Mouse (Mus musculus) right cerebral cortex, postnatal 25 days (tissue): ENCODE results near the gene Abi3.
A peak's percentile ranks its signal among the peaks of the same experiment; 100 is the strongest.
"Not testable (repeated sequence)": the region's sequence is repeated elsewhere in the genome, so short reads cannot be mapped to it uniquely, and the experiment has no call there.

ENCODE experiments used
- DNase-seq: peaks from one replicate; pipeline ENCODE4 v3.0.0; 2022

The Abi3 gene

DNA sequence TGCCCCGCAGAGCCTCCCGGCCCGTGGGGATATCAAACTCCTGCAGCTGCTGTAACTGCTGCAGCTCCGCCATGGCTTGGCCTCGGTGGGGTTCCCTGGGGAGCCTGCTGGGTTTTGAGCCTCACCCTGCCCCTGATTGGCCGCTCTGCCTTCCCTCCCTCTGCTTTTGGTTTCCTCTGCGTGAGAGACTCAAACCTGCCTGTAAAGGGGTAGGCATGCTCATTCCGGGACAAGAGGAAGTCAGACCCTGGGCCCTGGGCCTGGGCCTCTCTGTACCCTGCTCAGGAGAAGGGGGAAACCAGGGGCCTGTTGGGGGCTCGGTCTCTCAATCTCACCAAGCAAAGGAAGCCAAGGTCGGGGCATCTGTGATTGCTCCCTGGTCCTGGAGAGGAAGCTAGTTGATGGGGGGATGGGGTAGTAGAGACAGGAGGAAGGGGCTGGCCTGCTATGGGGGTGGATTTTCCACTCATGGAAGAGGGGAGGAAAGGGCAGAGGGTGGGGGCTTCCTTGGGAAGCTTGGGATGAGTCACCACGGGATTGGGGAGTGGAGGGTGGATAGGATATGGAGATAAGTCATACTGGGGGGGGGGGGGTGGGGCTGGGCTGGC, at the start of gene Abi3:
Abi3 (minus strand) TSS at position 403 of the 608 bp plus-strand sequence.
- no peak for DNase-seq

DNA sequence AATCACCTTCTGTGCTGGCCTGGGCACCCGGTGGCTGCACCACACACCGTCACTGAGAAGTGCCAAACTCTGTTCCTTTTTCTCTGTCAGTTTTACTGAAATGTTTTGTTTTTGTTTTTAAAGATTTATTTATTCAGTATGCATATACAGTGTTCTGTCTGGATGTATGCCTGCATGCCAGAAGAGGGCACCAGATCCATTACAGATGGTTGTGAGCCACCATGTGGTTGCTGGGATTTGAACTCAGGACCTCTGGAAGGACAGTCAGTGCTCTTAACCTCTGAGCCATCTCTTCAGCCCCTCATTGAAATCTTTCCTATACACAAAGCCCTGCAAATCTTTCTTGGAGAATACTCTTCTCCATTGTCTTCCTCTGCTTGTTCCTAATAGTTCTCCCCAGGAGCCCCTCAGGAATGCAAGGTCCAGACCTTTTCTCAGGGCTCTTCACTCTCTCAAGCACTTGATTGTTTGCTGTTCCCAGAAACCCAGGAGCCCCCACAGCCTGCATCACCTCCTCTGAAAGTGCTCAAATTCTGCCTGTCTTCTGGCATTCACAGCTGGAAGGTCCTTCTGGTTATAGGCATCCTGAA, 48.3 kb upstream of the Abi3 start:
- DNase-seq: no peak

DNA sequence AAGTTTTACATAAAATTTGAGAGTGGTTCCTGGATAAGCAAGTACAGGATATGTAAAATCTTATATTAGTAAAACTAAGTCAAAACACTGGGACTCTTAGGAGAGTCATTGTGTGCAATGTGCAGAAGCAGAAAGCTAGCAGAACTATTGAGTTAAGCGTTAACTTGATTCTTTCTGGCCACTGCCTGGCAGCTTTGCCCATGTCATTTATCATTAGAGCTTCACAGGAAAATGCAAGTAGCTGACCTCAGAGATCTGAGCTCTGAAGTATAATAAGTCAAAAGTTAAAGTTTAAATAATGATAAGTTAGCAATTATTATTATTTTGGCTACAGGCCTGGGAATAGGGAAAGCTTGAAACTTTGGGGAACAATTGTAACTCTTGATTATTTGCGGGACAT, 37.6 kb upstream of the Abi3 start:
- DNase-seq: not testable (repeated sequence)

DNA sequence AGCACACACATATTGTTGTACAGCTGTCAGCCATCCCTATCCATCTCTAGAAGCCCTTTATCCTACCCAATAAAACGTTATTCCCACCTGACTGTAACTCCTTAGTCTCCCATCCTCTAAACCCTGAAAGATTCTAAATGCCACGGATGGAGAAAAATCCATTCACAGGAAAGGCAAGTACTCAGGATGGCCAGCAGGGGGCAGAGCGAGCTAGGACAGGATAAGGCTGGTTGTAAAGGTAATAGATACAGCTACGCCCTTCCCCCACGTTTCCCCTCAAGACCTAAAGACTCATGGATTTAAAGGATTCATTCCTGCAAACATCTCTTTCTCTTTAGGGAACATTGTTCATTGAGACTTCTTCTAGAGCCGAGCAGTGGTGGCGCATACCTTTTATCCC, 34.0 kb upstream of the Abi3 start:
- peak; percentile 25 for DNase-seq

DNA sequence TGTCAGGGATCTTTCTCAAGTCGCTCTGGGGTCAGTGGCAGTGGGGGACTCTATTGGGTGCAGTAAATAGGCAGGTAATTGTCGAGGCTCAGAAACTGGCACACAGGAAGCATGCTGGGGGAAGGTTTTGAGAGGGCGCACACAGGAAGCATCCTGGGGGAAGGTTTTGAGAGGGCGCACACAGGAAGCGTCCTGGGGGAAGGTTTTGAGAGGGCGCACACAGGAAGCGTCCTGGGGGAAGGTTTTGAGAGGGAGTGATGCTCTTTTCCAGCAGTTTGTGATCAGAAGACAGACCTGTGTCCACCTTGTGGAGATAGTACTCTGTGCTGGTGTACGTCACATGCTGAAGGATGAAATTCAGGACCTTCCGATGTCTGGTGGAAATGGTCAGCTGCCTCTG, 33.5 kb upstream of the Abi3 start:
- DNase-seq: no peak

DNA sequence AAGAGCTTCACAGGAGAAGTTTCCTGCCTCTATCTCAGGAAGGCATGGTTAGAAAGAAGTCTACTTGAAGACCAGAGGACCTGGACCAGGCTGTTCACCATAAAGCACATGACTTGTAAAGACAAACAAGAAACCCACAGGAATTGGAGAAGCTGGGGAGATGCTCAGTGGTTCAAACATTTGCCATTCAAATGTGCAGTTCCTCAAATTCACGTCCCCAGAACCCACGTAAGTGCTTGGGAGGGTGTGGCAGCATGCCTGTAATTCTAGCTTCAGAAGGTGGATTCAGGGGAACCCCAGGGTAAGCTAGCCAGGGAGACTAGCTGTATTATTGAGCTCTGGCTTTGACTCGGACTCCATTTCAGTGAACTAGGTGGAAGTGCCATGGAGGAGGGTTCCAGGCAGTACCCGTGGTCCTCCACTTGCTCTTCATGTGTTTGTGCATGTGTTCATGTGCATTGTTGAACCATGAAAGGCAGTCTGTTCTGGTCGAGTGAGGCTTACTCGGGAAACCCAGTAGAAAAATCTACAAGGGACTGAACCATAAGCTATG, 27.7 kb upstream of the Abi3 start:
- no peak for DNase-seq

DNA sequence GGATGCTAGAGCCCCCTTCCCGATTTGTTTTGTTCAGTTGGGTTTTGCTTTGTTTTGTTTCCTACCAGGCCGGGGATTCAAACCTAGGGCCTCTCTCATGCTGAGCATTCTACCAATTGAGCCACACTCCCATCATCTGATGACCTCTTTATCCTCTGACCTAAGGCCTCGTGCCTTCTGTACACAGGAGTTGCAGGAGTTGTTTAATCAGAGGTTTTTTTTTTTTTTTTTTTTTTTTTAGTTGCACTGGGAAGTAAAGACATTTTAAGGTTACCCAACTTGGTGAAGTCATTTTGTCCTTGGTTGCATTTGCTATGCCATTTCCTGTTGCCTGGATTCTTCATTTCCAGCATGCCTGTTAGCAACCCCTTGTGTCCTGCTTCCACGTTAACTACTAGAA, 27.2 kb upstream of the Abi3 start:
- DNase-seq: no peak

DNA sequence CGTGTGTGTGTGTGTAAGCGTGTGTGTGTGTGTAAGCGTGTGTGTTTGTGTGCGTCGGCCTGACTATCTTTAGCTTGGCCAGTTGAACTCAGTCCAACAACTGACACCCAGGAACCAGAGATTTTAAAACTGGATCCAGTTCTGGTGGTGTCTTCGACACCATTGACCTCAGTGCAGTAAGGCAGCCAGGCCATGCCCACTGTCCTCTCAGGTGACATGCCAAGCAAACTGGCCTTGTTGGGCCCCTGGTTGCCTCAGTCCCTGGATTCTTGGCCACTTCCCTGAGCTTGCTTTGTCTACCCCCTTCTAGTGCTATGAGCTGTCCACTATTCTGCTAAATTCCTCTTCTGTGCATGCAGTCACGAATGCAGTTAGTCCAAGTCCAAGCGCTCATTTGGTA, 19.1 kb upstream of the Abi3 start:
- no peak for DNase-seq

DNA sequence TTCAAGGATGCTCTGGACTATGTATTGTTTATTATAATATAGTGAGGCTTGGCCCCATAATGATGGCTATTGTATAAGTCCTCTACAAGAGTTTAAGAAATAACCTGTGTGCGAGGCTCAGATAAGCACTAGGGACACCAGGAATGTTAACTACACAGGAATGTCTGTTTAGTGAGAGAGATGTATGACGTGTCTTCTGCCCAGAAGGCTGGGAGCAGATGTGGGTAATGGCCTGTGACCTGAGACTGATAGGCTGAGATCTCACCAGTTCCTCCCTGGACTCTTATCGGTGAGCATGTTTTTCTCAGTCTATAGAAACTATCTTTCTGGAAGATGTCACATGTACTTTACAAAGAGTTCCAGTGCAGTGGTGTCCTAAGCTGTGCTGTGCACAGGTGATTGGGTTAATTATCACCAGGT, 17.8 kb upstream of the Abi3 start:
- DNase-seq: no peak

DNA sequence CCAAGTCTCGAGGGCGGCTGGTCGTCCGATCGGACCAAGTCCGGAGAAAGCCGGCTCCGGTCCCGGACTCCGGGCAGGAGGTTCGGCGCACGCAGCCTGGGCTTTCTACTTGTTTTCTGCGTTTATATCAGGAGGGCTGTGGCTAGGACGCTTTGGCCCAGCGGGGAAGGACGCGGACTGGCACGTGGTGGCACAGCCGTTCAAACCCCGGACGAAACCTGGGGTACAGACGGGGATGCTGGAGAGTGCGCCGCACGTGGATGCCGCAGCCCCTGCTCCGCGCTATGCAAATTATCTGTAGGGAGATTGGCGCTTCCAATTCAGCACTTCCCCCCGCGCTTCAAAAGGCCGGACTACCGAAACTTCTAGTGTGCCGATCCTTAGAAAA, 17.2 kb upstream of the Abi3 start:
- no peak for DNase-seq

DNA sequence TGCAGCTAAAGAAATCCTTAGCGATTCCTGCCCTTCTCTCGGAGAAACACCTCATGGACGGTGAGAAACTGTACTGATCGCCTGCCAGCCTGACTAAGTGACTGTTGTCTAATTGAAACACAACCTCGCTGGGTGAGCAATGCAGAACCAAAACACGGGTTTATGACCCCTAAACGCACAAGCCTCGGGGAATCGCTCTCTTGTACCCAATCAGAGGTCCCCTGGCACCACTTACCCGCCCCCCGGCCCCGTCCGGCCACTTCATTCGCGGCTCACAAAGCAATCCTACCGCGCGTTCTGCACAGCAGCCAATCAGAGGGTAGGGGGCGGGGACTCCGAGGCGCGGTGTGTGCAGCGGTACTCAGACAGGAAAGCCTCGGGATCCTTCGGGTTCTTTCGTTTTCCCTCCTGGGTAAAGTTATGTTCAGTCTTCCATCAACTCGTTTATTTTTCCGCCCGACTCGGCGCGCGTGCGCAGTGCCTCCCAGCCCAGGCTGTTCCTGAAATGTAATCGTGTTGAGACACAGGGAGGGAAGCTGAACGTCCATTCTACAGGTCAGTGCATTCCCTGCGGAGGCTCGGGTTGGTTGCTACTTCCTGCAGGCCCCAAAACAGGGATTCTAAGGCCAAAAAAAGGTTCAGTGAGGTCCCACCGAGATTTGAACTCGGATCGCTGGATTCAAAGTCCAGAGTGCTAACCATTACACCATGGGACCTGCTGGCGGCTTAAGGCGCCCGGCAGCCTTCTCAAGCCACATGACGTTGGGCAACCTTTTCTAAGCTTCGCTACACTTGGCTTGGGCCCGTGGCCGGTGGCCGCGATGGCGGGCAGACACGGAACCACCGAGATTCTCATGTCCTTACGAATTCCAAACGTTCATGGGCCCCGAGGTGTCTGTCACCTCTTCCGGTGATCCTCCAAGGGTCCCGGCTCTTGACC, 16.5 kb upstream of the Abi3 start:
- peak; percentile 94 for DNase-seq

DNA sequence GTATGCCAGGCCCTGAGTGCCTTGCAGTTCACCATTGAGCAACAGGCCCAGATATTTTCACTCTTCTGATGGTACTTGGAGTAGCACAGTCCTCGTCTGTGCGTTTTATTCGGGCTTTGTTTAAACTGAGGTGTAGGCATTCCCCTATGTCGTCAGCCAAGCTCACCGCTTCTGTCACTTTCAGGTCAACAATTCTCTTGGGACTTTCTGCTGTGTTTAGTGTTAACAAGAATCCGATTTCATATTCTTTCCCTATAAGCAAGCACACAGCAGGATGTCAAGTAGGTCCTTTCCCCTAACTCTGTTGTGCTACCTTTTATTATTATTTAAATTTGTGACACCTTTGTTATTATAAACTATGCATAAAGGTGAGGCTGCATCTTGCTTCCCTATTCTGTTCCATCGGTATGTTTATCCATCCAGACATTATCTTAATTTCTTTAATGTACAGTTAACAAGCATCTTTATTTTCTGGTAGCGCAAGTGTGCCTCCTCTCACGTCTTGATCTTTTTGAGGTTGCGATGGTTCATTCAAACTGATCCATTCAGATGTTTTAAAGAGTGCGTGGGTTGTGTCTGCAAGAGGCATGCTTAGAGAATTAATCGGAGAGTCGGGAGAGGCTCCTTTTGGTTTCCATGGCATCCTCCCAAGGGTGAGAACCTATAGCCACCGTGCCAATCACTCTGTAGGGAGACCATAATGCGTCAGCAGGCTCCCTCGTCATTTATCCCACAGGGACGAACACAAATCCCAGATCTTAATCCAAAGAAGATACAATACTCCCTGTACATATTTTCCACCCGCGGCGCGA, 15.6 kb upstream of the Abi3 start:
- no peak for DNase-seq

DNA sequence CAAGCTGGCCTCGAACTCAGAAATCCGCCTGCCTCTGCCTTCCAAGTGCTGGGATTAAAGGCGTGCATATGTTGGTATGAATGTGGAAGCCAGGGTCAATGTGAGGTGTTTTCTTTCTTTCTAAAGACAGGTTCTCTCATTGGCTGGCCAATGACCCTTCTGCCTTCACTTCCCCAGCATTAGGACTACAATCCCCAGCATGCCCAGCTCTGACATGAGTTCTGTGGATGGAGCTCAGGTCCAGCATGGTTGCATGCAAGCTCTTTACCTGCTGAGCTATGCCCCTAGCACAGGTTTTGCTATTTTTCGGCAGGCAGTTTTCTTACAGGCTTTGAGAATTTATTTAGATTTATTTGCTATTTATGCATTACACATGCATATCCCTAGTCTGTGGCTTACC, 15.0 kb upstream of the Abi3 start:
- DNase-seq: no peak

DNA sequence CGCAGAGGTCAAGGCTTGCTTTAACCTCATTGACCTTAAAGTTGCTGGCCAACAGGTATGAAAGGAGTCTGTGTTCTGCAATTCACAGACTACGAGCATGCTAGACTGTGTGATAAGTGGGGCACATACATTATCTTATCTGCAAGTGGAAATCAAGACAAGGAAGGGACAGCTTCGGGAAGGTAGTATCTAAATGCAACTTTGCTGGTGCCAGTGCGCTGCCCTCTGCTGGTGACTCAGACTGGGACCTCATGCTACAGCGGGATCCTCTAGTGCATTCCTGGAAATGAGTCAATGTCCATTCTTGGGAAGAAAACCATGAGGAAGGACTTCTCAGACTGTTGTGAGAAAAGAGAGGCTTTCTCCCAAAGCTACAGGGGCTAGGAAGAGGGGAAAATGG, 11.4 kb upstream of the Abi3 start:
- DNase-seq: no peak

DNA sequence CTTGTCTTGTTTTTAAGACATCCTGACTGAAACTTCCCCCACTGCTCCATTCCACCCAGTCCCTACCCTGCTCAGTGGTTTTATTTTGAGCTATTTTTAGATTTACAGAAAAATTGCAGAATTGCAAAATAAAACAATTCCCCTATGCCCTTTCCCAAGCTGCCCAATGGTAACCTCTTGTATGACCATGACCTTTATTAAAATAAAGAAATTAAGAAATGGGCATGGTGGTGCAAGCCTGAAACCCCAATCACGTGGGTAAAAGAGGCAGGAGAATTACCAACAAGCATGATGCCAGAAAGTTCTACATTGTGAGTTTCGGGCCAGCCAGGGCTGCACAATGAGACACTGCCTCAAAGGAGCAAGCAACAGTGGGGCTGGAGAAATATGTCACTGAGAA, 8.6 kb upstream of the Abi3 start:
- DNase-seq: no peak

DNA sequence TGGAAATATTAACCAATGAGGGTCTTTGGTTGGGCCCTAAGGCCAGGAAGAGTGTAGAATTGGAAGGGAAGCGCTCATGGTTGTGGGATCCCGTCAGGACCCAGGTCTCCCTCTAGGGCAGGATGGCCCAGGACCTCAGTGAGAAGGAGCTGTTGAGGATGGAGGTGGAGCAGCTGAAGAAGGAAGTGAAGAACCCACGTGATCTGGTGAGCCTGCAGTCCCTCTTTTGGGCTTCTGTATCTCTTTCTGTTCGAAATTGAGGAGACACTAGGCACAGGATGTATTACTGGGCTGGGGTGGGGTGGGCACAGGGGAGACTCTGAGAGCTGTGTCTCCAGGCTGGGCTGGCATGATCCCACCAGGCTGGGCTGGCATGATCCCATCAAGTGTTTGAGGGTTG, 2.7 kb upstream of the Abi3 start:
- no peak for DNase-seq

DNA sequence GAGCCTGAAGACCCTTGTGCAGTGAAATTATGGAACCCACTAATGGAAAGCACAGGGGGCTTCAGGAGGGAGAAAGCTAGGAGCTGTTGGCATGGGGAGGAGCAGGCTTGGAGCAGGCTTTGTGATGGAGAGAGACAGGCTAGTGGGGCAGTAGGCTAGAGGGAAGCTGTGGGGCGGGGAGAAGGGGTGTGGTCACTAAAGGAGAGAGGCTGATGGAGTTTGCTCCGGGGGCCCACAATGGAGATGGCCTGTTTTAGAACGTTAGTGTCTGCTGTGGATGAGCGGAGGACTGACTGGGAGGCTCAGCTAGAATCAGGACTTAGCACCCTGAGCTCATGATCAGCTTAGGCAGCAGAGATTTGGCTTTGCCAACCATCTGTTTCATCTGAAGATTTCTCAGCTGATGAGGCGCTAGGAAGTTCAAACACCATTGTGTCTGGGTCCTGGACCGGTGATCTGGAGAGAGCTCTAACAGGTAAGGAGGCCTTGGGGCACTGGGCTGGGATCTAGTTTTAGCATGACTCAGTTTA, 1.2 kb upstream of the Abi3 start:
- DNase-seq: no peak

DNA sequence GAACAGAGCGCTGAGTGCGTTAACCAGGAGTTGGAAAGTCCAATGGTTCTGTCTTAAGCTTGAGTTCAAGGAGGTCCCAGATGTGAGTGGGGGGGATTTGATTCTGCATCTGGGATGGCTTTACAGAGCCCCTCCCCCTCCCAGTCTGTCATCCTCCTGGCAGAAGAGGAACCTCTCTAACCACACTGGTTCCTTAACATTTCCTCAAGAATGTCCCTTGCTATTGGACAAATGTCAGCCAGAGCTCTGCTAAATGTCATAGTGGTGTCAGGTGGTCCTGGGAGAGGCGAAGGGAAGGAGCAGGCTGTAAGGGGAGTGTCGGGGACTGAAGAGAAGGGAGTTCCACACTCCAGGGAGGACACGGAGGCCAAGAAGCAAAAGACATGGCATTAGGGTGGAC, 677 bp upstream of the Abi3 start:
- DNase-seq: no peak

DNA sequence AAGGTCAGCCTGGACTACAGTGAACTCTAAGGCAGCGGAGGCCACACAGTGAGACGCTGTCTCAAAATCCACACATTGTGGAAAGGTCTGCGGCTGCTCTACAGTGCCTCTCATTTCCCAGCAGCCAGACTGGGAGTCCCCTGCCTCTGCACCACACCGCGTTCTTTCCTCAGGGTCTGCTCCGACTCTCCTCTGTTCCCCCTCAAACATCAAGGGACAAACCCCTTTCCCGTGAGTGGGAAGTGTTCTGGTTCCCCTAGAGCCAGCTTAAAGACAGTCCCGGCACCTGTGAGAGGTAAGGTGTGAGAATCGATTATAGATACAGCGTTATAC, 812 bp downstream of the Abi3 start:
- no peak for DNase-seq

DNA sequence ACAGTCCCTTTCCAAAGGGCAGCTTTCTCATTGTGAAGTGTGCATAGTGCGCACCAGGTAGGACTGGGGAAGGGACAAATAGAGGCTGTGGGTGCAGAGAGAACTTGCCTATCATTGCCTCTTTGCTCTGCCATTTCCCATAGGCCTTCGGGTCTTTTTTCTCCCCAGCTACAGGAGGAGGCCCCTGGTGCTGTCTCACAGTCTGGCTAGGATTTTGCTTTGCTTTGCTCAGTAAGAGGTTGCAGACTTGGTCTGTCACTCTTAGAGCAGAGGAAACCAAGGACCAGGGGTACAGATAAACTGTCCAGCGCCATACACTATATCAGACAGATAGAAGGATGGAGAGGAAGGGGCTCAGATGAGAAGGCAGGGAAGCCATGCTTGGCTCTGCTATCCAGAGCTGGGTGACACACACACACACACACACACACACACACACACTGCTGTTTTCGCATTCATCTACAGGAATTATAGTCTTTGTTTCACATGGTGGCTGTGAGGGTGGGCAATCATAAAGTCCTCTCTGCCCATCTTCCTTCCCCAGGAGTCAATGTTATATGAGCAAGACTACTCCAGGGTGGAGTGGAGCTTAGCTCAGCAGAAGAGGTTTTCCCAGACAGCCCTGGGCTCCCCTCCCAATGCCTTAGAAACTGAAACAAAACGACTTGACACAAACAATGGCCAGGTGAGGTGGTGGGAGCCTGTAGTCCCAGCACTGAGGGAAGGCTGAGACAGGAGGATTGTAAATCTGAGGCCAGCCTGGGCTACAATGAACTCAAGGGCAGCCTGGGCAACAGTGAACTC, 1.4 kb downstream of the Abi3 start:
- DNase-seq: no peak

DNA sequence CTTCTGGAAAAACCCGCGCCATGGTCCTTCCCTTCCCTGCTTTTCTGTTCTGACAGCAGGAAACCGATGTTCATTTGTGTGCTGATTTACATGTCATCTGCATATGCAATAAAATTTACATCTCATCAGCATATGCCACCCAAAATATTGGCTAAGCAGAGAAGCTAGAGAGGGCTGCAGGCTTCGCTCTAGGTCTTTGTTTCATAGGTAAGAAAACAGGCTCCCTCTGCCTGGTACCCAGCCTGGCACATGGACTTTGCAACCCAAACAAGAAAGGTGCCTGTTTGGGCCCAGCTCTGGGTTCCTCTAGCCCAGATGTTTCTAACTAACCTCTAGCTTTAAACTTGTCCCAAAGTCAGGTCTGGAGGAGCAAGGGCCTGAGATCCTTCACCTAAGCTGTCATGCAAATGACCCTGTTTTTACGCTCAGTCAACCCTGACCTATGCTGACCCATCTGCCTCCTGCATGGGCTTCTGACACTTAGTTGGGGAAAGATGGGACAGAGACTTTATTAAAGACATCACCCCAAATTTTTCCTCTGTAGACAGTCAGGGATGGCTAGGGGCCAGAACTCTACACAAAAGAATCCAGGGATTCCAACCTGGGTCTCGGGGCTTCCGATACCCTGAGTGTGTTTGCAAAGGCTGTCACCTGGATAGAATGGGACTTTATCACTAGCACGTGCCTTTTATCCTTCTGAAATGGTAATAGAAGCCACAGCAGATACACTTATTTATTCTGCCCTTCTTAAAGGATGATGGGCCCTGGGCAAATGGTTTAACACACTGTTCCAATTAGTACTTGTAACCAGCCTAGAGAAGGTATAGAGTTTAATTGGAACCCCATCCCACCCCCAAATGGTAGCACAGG, 3.0 kb downstream of the Abi3 start:
- DNase-seq: no peak
